Mouse (Mus musculus) E14TG2a.4 (cell line): ENCODE measurements around the gene Dpp4.

Source experiments
- CTCF ChIP-seq: conservative IDR thresholded peaks from 2 replicates; pipeline ENCODE4 v1.5.1; 2014; ENCODE audit warnings: low read length
- POU5F1 ChIP-seq: IDR thresholded peaks from 2 replicates; pipeline ENCODE4 v1.6.1; 2014; ENCODE audit warnings: low read length, borderline replicate concordance

DNA sequence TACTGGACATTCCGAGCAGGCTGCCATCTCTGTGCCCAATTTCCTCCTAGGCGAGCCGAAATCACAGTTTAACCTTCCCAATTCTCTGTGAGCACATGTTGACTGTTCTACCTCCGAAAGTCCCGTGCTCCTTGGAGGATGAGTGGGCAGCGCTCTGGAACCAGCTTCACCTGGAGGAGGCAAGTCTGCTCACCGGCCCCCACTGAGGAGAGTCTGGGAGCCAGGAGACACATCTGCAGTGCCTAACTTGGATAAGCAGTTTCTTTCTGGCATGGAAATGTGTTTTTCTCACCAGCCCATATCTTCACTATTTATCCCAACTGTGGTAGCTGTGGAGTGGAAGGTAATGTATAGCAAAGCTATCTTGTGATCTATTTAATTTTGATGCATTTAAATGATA lies 54.8 kb downstream of the Dpp4 start:
- no peak for TF ChIP-seq CTCF
- TF ChIP-seq POU5F1, result no peak
